Mouse (Mus musculus): ENCODE measurements around the gene Slc25a47. TPM values are rescaled to one million over a fixed set of nuclear protein-coding genes. Genes with fewer than 3 reads are reported as not detected.

Slc25a47 gene
- polyA plus RNA-seq, 1 experiment = 0.82 TPM

DNA sequence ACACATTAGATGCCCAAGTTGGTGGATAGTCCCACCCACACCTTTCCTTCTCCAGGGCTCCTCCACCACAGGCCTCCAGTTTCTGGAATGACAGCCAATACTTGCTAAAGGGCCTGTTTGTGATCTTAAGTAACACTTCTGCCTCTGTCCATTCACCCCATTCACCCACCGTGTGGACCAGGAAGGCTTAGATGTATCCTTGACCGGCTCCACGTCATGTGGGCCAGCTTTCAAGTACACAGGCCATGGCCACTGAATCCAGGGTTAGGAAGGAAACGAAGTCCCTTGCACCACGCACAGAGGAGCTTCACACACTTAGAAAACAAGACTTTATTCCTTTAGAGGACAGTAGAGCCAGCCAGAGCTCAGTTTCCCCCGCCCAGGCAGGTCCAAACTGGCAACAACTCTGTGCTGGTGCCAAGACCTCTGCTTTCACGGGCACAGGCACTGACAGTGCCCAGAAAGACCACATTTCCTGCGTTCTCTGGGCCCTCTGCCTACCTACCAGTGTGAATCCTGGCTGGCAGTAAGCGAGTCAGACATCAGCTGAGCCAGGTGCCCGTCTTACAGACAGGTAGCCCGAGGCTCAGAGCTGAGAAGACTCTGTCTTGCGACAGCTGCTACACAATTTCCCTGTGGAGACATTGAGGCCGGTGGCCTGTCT, 10.2 kb upstream of the Slc25a47 start:
- Histone ChIP-seq H3K4me3 (ENCODE audit: insufficient read depth, low read length) (no peak overlapping the region), H3K27ac (ENCODE audit: insufficient read depth, low read depth, low read length) (no peak overlapping the region), H3K4me1 (ENCODE audit: control insufficient read depth, insufficient read depth, low read length) (no peaks in the 10 kb centered on the region)
- TF ChIP-seq POLR2A (IDR thresholded peaks at IDR 0.05; ENCODE audit: borderline replicate concordance, low read depth, low read length) (no peak), CTCF (IDR thresholded peaks at IDR 0.05; ENCODE audit: low read depth, low read length) (no peak)

DNA sequence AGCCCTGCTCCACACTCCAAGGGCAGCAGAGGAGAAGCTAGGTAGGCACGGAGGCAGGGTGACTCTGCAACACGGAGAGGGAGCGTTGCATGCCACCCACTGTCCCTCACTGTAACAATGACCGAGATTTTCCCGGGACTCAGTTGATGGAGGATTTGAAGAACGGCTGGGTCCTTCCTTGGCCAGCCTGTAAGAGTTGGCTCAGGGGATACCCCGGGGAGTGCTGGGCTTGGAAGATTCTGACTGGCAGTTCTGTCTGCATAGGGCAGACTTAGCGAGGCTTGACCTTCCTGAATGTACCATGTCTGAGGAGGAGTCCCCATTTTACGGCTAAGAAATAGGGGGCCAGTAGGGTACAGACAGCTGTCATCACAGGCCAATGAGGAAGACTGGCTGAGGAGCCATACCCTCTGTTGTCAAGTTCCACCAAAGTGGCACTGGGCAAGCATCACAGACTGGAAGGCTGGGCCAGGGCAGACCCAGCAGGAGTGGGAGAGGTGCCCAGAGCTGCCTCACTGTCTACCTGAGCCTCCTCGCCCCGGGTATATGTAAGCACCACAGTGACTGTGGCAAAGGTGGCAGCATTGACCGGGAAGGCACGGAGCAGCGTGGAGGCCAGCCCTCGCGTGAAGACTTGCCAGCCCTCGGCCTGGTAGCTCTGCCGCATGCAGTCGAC, 9.4 kb upstream of the Slc25a47 start:
- TF ChIP-seq POLR2A (IDR thresholded peaks at IDR 0.05; ENCODE audit: borderline replicate concordance, low read depth, low read length) (no peak), CTCF (IDR thresholded peaks at IDR 0.05; ENCODE audit: low read depth, low read length) (no peak)
- no peak overlapping the region for H3K27ac ChIP-seq (ENCODE audit: insufficient read depth, low read depth, low read length)
- peaks cover 3% of the 10 kb centered on the region for H3K4me1 ChIP-seq (ENCODE audit: control insufficient read depth, insufficient read depth, low read length)
- H3K4me3 ChIP-seq (ENCODE audit: insufficient read depth, low read length) = no peak overlapping the region

DNA sequence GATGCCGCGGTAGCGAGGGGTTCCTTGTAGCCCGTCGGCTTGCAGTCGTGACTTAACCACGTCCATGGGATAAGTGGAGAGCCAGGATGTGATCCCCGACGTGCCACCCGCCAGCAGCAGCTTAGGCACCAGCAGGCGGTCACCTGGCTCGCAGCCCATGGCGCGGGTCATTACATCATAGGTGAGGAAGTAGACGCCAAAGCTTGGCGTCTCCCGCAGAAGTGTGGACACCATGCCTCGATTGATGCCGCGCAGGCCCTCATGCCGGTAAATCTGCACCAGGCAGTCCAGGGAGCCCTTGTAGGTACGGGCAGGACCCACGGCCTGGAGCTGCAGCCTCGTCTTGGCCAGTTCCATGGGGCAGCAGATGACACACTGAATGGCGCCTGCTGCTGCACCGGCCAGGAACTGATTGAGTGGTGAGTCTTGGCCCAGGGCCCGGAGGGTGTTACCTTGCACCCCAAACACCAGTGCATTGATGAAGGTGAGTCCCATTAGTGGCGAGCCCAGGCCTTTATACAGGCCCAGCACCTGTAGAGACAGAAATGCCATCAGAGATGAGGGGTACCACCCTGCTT, 8.8 kb upstream of the Slc25a47 start:
- TF ChIP-seq POLR2A (IDR thresholded peaks at IDR 0.05; ENCODE audit: borderline replicate concordance, low read depth, low read length) = no peak
- TF ChIP-seq CTCF (IDR thresholded peaks at IDR 0.05; ENCODE audit: low read depth, low read length) = no peak
- Histone ChIP-seq H3K4me3 (ENCODE audit: insufficient read depth, low read length) (no peak overlapping the region), H3K27ac (ENCODE audit: insufficient read depth, low read depth, low read length) (no peak overlapping the region), H3K4me1 (ENCODE audit: control insufficient read depth, insufficient read depth, low read length) (peaks cover 8% of the 10 kb centered on the region)

DNA sequence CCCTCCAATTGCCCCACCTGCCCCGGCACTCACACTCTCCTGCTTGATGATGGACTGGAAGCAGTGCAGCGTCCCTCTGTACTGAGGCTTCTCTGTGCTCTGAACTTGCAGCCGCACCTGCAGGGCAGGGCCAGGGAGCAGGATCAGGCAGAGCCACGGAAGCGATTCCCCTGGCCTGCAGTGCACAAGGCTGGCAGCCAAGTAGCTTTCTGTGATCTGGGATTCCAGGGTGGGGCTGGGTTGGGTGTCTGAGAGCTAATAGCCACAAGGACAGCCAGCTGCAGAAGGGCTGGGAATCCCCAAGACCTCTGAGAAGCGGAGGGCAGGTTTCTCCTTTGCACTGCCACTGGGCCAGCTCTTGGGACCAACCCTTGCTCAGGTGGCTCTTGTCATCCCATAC, 8.2 kb upstream of the Slc25a47 start:
- TF ChIP-seq CTCF (IDR thresholded peaks at IDR 0.05; ENCODE audit: low read depth, low read length) (no peak), POLR2A (IDR thresholded peaks at IDR 0.05; ENCODE audit: borderline replicate concordance, low read depth, low read length) (no peak)
- H3K27ac ChIP-seq (ENCODE audit: insufficient read depth, low read depth, low read length) = no peak overlapping the region
- H3K4me3 ChIP-seq (ENCODE audit: insufficient read depth, low read length) = no peak overlapping the region
- peaks cover 13% of the 10 kb centered on the region for H3K4me1 ChIP-seq (ENCODE audit: control insufficient read depth, insufficient read depth, low read length)

DNA sequence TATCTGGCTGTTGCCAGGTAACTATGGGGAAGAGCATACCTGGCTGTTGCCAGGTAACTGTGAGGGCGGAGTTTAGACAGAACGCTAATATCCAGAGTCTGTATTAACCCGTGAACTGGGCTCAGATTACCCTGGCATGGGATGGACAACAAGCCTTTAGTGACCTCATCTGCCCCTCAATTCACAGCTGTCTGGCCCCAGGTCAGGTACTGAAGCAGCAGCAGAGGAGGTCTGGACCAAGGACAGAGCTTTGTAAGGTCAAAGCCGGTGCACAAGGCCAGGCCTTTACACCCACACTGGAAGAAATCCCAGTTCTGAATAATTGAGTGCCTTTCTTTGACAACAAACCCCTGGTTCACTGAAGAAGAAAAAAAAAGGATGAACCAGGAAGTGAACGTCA, 6.2 kb upstream of the Slc25a47 start:
- H3K4me1 ChIP-seq (ENCODE audit: control insufficient read depth, insufficient read depth, low read length) = peaks cover 16% of the 10 kb centered on the region
- TF ChIP-seq POLR2A (IDR thresholded peaks at IDR 0.05; ENCODE audit: borderline replicate concordance, low read depth, low read length) (no peak), CTCF (IDR thresholded peaks at IDR 0.05; ENCODE audit: low read depth, low read length) (no peak)
- H3K27ac ChIP-seq (ENCODE audit: insufficient read depth, low read depth, low read length) = no peak overlapping the region
- H3K4me3 ChIP-seq (ENCODE audit: insufficient read depth, low read length) = no peak overlapping the region

DNA sequence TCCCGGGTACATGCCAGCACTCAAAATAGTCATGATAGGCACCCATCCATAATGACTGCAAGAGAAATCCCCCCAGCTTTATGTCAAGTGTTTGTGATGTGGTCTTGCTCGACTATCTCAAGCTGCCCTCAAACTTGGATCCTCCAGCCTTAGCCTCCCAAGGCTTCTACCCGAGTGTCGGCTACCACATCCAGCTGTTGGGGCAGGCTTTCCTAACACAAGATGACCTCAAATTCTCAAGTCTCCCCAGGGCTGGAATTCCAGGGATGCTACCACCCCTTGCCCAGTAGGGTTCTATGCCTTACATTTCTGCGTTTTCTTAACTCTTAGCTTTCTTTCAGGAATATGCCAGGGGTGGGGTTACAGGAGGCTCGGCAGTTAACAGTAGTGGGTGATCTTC, 5.5 kb upstream of the Slc25a47 start:
- H3K27ac ChIP-seq (ENCODE audit: insufficient read depth, low read depth, low read length) = no peak overlapping the region
- no peak overlapping the region for H3K4me3 ChIP-seq (ENCODE audit: insufficient read depth, low read length)
- peaks cover 16% of the 10 kb centered on the region for H3K4me1 ChIP-seq (ENCODE audit: control insufficient read depth, insufficient read depth, low read length)
- no peak for TF ChIP-seq POLR2A (IDR thresholded peaks at IDR 0.05; ENCODE audit: borderline replicate concordance, low read depth, low read length)
- TF ChIP-seq CTCF (IDR thresholded peaks at IDR 0.05; ENCODE audit: low read depth, low read length) = no peak

DNA sequence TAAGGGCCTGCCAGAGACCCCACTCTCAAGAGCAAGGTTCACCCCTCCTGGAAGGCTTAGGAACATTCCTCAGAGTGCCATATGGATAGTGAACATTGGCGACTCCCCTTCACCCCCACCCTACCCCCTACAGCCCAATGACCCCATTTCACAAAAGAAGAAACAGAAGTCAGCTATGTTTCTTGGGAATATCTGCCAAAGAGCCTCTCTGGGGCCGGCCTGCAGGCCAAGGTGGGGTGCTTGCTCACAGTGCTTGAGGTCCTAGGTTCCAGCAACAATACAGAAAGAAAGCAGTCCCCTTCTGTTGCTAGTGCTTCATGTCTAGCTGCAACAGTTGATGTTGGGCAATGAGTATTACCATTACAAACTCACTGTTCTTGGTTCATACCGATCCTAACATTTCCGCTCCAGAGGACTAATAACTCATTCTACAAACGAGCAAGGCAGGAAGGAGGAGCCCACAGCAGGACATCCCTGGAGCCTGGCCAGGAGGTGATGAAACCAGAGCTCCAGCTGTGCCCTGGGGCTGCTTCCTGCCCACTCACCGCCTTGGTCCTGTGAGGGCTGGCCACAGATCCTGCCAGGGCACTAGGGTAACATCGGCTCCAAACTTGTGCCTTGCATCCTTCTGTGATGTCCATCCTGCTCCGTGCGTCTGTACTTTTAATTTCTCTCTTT, 3.7 kb upstream of the Slc25a47 start:
- H3K4me1 ChIP-seq (ENCODE audit: control insufficient read depth, insufficient read depth, low read length) = peaks cover 23% of the 10 kb centered on the region
- H3K4me3 ChIP-seq (ENCODE audit: insufficient read depth, low read length) = no peak overlapping the region
- H3K27ac ChIP-seq (ENCODE audit: insufficient read depth, low read depth, low read length) = no peak overlapping the region
- no peak for TF ChIP-seq POLR2A (IDR thresholded peaks at IDR 0.05; ENCODE audit: borderline replicate concordance, low read depth, low read length)
- no peak for TF ChIP-seq CTCF (IDR thresholded peaks at IDR 0.05; ENCODE audit: low read depth, low read length)

DNA sequence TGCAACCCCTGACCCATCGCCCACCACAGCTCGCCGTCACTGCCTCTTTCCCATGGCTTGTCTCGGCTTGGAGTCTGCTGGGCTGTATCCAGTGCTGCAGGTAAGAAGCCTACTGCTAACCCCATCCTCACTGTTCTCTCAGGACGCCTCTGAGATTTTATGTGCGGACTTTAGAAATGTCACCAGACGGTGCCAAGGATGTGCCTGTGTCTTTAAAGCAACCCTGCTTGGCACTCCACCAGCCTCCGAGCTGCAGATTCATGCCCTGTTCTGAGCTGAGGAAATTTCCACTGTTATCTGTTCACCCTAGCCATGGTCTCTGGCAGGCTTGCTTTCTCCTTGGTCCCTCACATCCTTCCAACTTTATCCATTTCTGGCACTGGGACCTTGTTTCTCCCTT, 3.0 kb upstream of the Slc25a47 start:
- peaks cover 28% of the 10 kb centered on the region for H3K4me1 ChIP-seq (ENCODE audit: control insufficient read depth, insufficient read depth, low read length)
- H3K27ac ChIP-seq (ENCODE audit: insufficient read depth, low read depth, low read length) = no peak overlapping the region
- H3K4me3 ChIP-seq (ENCODE audit: insufficient read depth, low read length) = no peak overlapping the region
- TF ChIP-seq CTCF (IDR thresholded peaks at IDR 0.05; ENCODE audit: low read depth, low read length) = no peak
- no peak for TF ChIP-seq POLR2A (IDR thresholded peaks at IDR 0.05; ENCODE audit: borderline replicate concordance, low read depth, low read length)

DNA sequence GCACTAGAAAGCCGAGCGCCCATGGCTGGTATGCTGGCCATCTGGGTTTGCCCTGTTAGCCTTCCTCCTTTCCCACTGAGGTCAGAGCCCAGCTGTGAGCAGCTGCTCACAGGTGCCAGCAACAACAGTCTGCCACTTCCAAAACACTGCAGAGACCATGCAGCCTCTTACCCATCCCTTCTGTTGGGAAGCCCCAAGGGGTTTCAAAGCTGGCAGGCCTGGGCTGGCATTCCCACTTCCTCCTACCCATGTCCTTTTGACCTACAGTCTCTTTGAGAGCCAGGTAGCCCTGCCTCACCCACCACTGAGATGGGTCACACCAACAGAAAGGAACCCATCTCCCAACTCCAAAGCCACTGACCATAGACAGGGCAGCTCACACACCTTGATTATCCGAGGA, 2.4 kb upstream of the Slc25a47 start:
- Histone ChIP-seq H3K4me1 (ENCODE audit: control insufficient read depth, insufficient read depth, low read length) (peaks cover 28% of the 10 kb centered on the region), H3K27ac (ENCODE audit: insufficient read depth, low read depth, low read length) (no peak overlapping the region), H3K4me3 (ENCODE audit: insufficient read depth, low read length) (no peak overlapping the region)
- TF ChIP-seq CTCF (IDR thresholded peaks at IDR 0.05; ENCODE audit: low read depth, low read length) (no peak), POLR2A (IDR thresholded peaks at IDR 0.05; ENCODE audit: borderline replicate concordance, low read depth, low read length) (no peak)

DNA sequence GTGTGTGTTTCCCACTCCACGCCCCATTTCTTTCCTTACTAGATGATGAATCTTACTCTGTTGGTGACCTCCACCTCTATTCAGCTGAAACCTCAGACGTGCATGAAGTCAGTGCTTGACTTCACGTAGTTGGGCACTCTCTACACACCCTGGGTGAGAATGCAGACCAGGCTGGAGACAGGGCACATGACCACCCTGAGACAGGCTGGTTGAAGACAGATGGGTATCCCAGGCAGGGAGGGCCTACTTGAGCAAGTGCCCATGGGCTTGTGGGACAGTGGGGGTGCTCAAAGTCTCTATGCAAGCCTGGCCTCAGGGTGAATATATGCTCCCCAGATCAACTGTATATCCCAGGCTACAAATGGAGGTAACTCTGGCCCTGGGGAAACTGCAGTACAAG, 1.5 kb upstream of the Slc25a47 start:
- TF ChIP-seq CTCF (IDR thresholded peaks at IDR 0.05; ENCODE audit: low read depth, low read length) (no peak), POLR2A (IDR thresholded peaks at IDR 0.05; ENCODE audit: borderline replicate concordance, low read depth, low read length) (no peak)
- H3K27ac ChIP-seq (ENCODE audit: insufficient read depth, low read depth, low read length) = no peak overlapping the region
- H3K4me1 ChIP-seq (ENCODE audit: control insufficient read depth, insufficient read depth, low read length) = peaks cover 28% of the 10 kb centered on the region
- H3K4me3 ChIP-seq (ENCODE audit: insufficient read depth, low read length) = no peak overlapping the region

All from bone marrow macrophage, adult 2 months (primary cell).